Mouse (Mus musculus) T-helper 2 cell (primary cell): Measurements from ENCODE around the gene Ntrk2.
"Not testable (repeated sequence)": the region's sequence is repeated elsewhere in the genome, so short reads cannot be mapped to it uniquely, and the experiment has no call there.

Experiments
- in situ Hi-C: fragments of 300-600 bp; cut with MboI, MseI; formaldehyde crosslinking; loops from one replicate; pipeline ENCODE4 v1.15.1; 2025; ENCODE audit warnings: high pct_unique_total_duplicates

Ntrk2 gene

DNA sequence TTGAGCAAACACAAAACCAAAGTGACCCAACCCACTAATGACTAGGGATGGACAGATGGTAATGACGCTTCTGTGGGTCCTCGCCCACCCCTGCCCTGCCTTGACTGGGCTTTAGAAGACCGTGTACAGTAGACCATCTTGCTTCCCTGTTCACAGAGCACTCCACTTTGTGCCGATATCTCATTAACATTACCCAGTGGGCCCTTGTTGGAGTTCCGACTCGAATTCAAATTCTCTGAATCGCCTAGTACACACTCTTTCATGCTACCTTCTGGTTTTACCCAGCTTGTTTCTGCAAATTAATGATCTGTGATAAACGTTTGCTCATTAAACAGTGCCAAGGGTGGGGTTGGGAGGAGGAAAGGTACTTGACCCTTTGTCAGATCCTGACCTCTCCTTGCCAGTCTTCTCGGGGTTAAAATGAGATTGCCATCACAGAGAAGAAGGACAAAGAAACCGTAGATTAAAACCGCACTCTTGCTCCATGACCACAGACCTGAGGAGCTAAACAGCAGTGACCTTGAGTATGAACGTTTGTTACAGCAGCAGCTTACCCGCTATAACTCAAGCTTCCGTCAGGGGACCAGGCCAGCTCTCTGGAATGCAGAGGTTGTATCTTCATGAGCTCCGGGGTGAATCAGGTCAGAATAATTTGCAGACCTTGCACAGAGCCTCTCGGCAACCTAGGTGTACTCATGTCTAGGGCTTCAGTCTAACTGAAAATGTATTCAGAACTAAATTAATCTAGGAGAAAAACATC lies 234.0 kb downstream of the Ntrk2 start:
- in situ Hi-C loops = no loop called here

DNA sequence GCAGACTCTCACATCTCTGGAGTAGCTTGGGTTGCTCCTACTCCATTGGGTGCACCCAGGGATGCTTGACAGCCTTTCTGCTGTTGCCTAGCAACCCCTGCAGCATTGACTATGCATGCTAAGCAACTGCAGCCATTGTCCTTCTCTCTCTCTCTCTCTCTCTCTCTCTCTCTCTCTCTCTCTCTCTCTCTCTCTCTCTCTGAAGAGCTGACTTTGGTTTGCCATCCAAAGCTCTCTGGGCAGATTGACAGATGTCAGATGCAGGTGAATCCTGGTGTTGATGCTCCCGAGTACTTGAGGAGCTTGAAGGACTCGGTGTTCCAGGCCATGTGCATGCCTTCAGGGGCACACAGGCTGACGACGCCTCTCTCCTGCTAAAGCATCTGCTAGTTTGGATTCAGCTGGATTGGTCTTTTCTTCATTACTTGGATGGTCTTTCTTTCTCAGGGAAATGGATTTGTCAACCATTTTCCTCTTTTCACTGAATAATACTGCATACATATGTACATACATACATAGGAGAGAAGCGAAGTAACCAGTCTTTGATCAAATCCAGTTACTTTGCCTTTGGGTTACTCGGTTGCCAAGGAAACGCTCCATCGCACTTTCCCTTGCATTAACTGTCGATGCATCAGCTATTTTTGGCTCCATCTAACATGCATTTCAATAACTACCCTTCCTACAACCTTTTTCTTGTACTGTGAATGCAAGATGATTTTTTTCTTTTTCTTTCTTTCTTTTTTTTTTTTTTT lies 234.8 kb downstream of the Ntrk2 start:
- in situ Hi-C loops = no loop called here

DNA sequence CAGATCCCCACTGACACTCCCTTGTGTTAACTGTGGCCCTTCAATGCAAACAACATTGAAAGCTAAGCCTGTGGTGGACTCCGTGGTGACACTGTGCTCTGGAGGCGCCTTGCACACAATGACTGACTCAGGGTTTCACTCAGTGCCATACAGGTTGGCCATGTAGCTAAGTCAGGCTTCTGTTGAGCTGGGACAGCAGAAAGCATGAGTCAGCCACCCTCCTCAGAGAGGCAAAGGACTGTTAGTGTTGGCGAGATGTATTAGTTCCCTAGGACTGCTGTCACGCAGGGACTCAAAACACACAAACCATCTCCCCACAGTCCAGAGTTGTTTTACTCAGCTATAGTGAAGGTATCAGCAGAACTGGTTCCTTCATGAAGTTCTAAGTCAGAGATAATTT lies 245.8 kb downstream of the Ntrk2 start:
- in situ Hi-C loops = no loop called here

- in situ Hi-C loops = not testable (repeated sequence)
These were observed 248.0 kb downstream of the Ntrk2 start for GRCm38 (mm10) chr13:59054331-59054730.

DNA sequence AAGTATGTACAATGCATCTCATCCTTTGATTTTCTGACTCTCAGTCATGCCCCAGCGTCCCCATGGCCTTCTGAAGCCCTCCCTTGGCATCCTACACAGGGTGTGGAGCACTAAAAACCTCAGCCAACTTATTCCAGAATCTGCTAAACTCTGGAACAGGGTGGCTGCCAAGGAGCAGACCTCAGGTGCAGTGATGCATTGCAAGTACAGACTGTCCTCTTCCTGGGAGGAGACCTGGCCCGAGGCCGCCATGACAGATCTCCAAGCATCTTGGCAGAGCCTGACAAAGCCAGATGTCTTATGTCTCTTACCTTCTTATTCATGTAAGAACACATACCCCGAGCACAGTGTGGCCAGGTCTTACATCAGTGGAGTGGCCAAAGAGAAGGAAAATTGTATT lies 250.5 kb downstream of the Ntrk2 start:
- in situ Hi-C loops = no loop called here

GRCm38 (mm10) chr13:59057886-59058285 lies 251.5 kb downstream of the Ntrk2 start:
- in situ Hi-C loops = no loop called here

- in situ Hi-C loops = no loop called here
These were observed 252.7 kb downstream of the Ntrk2 start for GRCm38 (mm10) chr13:59059118-59059517.

- in situ Hi-C loops = no loop called here
These were observed 259.3 kb downstream of the Ntrk2 start for GRCm38 (mm10) chr13:59065677-59066076.

GRCm38 (mm10) chr13:59073635-59074256 lies 267.4 kb downstream of the Ntrk2 start:
- in situ Hi-C loops = loop anchor here (10.0 kb wide), 1 partner anchor 1201 kb away; no protein-coding TSS in a partner anchor

DNA sequence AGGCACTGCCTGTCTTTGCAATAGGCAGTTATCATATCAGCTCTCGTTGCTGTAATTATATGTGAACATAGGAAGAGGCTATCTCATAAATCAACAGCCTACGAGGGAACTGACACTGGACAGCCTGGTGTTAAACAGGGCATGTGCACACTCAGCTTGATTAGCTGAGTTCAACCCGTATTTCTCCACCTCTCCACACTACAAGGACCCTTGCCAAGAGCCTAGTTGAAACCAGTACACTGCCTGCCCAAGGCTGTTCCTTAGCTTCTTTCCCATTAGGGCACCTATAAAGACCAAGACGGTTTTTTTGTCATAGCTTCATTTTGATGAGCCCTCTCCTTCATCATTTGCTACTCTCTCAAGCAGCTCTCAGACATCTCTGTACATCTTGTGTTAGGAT lies 270.1 kb downstream of the Ntrk2 start:
- in situ Hi-C loops = loop anchor here (10.0 kb wide), 1 partner anchor 1198 kb away; no protein-coding TSS in a partner anchor

DNA sequence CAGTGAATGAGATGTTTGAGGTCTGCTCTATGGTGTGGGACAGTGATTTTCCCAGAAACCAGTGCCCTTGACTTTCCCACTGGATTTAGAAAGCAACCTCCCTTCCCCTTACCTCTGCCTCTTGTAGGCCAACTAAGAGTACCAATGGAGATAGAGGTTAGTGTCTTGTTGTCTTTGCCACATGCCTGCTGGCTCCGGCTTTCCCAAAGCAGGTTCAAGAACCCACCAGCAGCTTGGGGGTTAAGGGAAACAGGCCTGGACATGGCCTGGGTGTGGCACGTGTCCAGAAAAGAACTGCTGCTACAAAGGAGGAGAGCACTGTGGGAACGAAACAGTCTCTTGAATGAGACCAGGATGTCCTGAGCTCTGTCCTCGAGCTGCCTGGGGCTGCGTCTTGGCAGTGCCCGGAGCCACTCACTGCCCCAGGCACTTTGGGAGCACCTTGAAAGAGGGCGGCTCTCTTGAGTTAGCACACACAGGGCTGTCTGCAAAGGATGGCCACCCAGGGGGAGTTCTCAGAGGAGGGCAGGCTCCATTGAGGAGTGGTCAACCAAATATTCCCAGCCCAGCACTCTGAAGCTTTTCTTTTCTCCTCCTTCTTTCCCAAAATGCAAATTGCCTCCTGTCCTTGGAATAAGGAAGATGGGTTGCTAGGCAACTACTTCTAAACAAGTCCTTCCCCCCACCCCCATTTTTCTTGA lies 273.5 kb downstream of the Ntrk2 start:
- in situ Hi-C loops = loop anchor here (10.0 kb wide), 1 partner anchor 1195 kb away; no protein-coding TSS in a partner anchor

DNA sequence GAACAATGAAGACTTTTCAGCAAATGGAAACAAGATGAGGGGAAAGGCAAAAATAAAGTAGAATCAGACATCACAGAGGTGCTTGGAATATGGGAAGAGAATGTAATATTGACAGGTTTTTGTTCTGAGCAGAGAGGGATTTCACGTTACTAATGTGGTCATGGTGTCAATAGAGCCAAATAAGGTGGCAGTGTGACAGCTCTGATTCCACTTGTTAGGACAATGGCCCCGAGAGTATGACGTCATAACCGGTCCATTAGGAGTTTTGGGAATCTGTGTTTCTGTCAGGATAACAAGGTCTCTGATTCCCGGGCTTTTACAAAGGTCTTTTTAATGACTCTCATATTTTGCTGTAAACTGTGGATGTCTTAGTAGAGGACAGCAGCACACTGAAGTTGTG lies 274.1 kb downstream of the Ntrk2 start:
- in situ Hi-C loops = no loop called here

- in situ Hi-C loops = no loop called here
These were observed 282.6 kb downstream of the Ntrk2 start for GRCm38 (mm10) chr13:59089016-59089415.

DNA sequence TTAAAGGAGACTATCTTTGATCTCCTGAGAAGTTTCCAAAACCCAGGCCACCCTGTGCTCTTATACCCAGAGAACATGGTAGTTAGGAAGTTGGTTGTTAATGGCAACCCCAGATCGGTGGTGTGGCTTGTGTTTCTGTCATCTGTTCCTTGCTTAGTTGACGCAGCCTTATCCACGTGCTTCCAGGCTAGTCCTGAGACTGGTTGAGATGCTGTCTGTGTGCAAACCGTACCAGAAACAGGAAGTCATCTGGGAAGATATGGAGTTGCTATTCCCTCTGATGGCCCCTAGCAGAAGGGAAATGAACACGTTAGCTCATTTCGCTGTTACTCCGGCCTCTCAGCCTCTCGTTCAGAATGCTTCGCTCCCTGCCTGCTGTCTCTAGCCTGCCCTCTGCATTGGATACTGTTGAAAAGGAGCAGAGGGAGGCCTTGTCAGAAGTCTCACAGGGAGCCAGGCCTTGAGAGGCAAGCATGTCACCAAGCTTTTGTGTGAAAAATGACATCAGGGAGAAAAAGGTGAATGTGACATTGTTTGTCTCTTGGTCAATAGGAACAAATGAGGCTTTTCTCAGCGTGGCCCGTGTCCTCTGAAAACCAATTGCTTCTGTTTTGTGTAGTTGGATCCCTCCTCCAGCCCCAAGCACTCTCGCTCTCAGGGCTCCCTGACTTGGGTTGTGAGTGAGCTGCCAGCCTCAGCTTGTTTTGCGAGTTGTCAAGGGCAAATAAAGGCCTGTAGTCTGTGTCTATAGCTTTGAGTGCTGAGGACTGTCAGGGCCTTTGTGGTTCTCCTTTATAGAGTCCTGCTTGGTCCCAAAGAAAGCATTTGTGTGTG lies 285.0 kb downstream of the Ntrk2 start:
- in situ Hi-C loops = no loop called here

GRCm38 (mm10) chr13:59092045-59092857 lies 285.9 kb downstream of the Ntrk2 start:
- in situ Hi-C loops = no loop called here

DNA sequence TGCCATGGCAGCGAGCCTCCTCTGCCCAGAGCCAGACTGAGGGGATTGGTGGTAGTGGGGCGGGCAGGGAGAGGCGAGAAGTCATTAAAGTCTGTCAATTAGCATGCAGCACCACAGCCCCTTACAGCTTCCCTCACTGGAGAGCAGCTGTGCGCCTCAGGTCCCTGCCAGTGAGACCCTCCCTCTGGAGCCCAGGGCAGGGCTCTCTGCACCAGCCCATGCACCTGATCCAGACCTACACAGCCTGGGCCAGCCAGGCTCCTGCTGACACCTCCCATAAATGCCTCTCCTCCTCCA lies 286.4 kb downstream of the Ntrk2 start:
- in situ Hi-C loops = no loop called here

DNA sequence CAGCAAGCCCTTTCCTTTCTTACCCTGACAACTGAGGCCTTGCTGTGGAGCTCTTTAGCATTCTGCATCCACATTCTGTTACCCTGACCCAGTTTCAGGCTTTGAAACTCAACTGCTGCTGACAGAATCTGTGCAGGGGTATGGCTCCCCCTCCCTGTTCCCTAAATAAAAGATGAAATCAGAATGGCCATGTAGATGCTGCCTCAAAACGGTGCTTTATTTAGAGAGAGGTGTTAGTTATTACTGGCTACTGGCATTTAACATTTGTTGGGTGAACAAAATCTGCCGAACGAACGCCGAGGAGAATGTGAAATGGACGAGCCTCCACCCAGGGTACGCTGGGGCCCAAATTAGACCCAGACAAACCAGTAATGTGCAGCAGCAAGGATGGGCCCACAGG lies 288.4 kb downstream of the Ntrk2 start:
- in situ Hi-C loops = no loop called here

DNA sequence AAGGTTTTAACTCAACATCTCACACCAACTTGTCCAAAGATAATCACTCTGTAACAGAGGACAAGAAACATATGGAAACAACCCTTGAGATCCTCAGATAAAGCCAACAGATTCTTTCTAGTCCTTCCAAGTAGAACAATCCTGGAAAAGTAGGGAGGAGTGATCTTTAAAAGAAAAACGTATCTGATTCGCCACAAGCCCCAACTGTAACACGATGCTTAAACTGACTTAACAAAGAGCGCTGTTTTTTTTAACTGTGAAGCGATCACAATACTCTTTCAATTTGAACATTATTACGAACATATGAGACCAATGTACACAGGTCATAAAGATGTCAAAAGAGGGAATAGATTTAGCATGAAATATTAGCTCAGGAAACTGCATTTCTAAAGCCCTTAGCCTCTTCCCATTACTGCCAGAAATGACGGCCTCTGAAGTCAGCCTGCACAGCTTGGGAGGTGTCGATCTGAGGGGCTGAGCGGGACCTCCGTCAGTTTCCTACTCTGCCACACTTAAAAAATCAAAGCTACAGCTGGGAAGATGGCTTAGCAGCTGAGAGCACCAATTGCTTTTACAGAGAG lies 289.5 kb downstream of the Ntrk2 start:
- in situ Hi-C loops = no loop called here

GRCm38 (mm10) chr13:59100086-59100485 lies 293.7 kb downstream of the Ntrk2 start:
- in situ Hi-C loops = no loop called here

GRCm38 (mm10) chr13:59107791-59108190 lies 301.4 kb downstream of the Ntrk2 start:
- in situ Hi-C loops = not testable (repeated sequence)
